Mouse (Mus musculus): ENCODE data around the gene Kidins220. TPM values are rescaled to one million over a fixed set of nuclear protein-coding genes. Genes with fewer than 3 reads are reported as not detected.
A peak's percentile ranks its signal among the peaks of the same experiment; 100 is the strongest.

Gene Kidins220
- polyA plus RNA-seq, 1 experiment from 2014 or later = 26.1 TPM

GRCm38 (mm10) chr12:25093241-25093774, 118.6 kb downstream of the Kidins220 start:
- WGBS = 12% methylated on average over 11 of the region's 11 CpGs
- Histone ChIP-seq H3K4me2 (replicated peaks) (peak overlapping the region; percentile 57), H3K4me3 (replicated peaks) (peak overlapping the region; percentile 39), H3K4me1 (peaks cover 30% of the 10 kb centered on the region), H3K27ac (replicated peaks) (peak overlapping the region; percentile 51; the same call in 1 of the 2 replicates), H3K27me3 (no peaks in the 10 kb centered on the region), H3K36me3 (no peaks in the 10 kb centered on the region), H3K9ac (no peak overlapping the region), H3K9me3 (replicated peaks) (no peaks in the 10 kb centered on the region)
- no peak for ATAC-seq (ENCODE audit: insufficient number of reproducible peaks, low FRiP score, low TSS enrichment, low read depth)

- Histone ChIP-seq H3K4me3 (replicated peaks) (peak overlapping the region; percentile 80), H3K27me3 (no peaks in the 10 kb centered on the region), H3K36me3 (no peaks in the 10 kb centered on the region), H3K27ac (replicated peaks) (peak overlapping the region; percentile 82), H3K9ac (peak overlapping the region; percentile 81), H3K4me2 (replicated peaks) (peak overlapping the region; percentile 92), H3K9me3 (replicated peaks) (no peaks in the 10 kb centered on the region), H3K4me1 (peaks cover 39% of the 10 kb centered on the region)
- WGBS = under 1% methylated on average over 22 of the region's 22 CpGs
- no peak for ATAC-seq (ENCODE audit: insufficient number of reproducible peaks, low FRiP score, low TSS enrichment, low read depth)
Measured at GRCm38 (mm10) chr12:25094621-25095521, 120.1 kb downstream of the Kidins220 start.

- Histone ChIP-seq H3K27me3 (no peaks in the 10 kb centered on the region), H3K4me2 (replicated peaks) (peak overlapping the region; percentile 92), H3K36me3 (no peaks in the 10 kb centered on the region), H3K27ac (replicated peaks) (peak overlapping the region; percentile 82), H3K4me1 (peaks cover 39% of the 10 kb centered on the region), H3K9me3 (replicated peaks) (no peaks in the 10 kb centered on the region), H3K9ac (peak overlapping the region; percentile 81), H3K4me3 (replicated peaks) (peak overlapping the region; percentile 80)
- no peak for ATAC-seq (ENCODE audit: insufficient number of reproducible peaks, low FRiP score, low TSS enrichment, low read depth)
- under 1% methylated on average over 19 of the region's 19 CpGs for WGBS
Measured at GRCm38 (mm10) chr12:25095538-25095937, 120.8 kb downstream of the Kidins220 start.

- peak; percentile 87 for ATAC-seq (ENCODE audit: insufficient number of reproducible peaks, low FRiP score, low TSS enrichment, low read depth)
- peak overlapping the region; percentile 81 for H3K9ac ChIP-seq
- under 1% methylated on average over 41 of the region's 41 CpGs for WGBS
Measured at GRCm38 (mm10) chr12:25095974-25096639, 121.4 kb downstream of the Kidins220 start.

GRCm38 (mm10) chr12:25096640-25097051, 121.9 kb downstream of the Kidins220 start:
- Histone ChIP-seq H3K4me2 (replicated peaks) (peak overlapping the region; percentile 92), H3K4me1 (peaks cover 48% of the 10 kb centered on the region), H3K27me3 (no peaks in the 10 kb centered on the region), H3K9me3 (replicated peaks) (no peaks in the 10 kb centered on the region), H3K27ac (replicated peaks) (peak overlapping the region; percentile 98), H3K4me3 (replicated peaks) (peak overlapping the region; percentile 80), H3K36me3 (no peaks in the 10 kb centered on the region), H3K9ac (peak overlapping the region; percentile 51)
- 2% methylated on average over 15 of the region's 15 CpGs for WGBS
- ATAC-seq (ENCODE audit: insufficient number of reproducible peaks, low FRiP score, low TSS enrichment, low read depth) = no peak

More at GRCm38 (mm10) chr12:25095974-25096639, 121.4 kb downstream of the Kidins220 start:
- Histone ChIP-seq H3K4me2 (replicated peaks) (peak overlapping the region; percentile 92), H3K27ac (replicated peaks) (peak overlapping the region; percentile 98), H3K36me3 (no peaks in the 10 kb centered on the region), H3K4me1 (peaks cover 43% of the 10 kb centered on the region), H3K9me3 (replicated peaks) (no peaks in the 10 kb centered on the region), H3K4me3 (replicated peaks) (peak overlapping the region; percentile 80), H3K27me3 (no peaks in the 10 kb centered on the region)

GRCm38 (mm10) chr12:25097052-25097209, 122.2 kb downstream of the Kidins220 start, which contains the start of gene Id2:
TSS of gene Id2 (minus strand) at chr12:25097140.
- peaks cover 50% of the 10 kb centered on the region for H3K4me1 ChIP-seq
- H3K4me3 ChIP-seq (replicated peaks) = peak within 1 kb of the TSS; percentile 80
- no peaks in the 10 kb centered on the region for H3K27me3 ChIP-seq
- 5% methylated on average over 1 of the region's 1 CpGs for WGBS
- no peak for ATAC-seq (ENCODE audit: insufficient number of reproducible peaks, low FRiP score, low TSS enrichment, low read depth)
- peak within 1 kb of the TSS; percentile 92 for H3K4me2 ChIP-seq (replicated peaks)
- H3K9ac ChIP-seq = peak within 1 kb of the TSS; percentile 51
- H3K27ac ChIP-seq (replicated peaks) = peak within 1 kb of the TSS; percentile 98
- no peaks in the 10 kb centered on the region for H3K9me3 ChIP-seq (replicated peaks)
- no peaks in the 10 kb centered on the region for H3K36me3 ChIP-seq

GRCm38 (mm10) chr12:25097210-25098160, 122.8 kb downstream of the Kidins220 start:
- H3K4me1 ChIP-seq = peaks cover 48% of the 10 kb centered on the region
- 3% methylated on average over 28 of the region's 28 CpGs for WGBS

GRCm38 (mm10) chr12:25098161-25098550, 123.4 kb downstream of the Kidins220 start:
- Histone ChIP-seq H3K9ac (peak overlapping the region; percentile 51; the same call in 1 of the 2 replicates), H3K36me3 (no peaks in the 10 kb centered on the region), H3K27me3 (no peaks in the 10 kb centered on the region), H3K4me1 (peaks cover 41% of the 10 kb centered on the region), H3K4me2 (replicated peaks) (peak overlapping the region; percentile 92), H3K9me3 (replicated peaks) (no peaks in the 10 kb centered on the region), H3K4me3 (replicated peaks) (peak overlapping the region; percentile 80), H3K27ac (replicated peaks) (peak overlapping the region; percentile 98)
- 2% methylated on average over 10 of the region's 10 CpGs for WGBS
- no peak for ATAC-seq (ENCODE audit: insufficient number of reproducible peaks, low FRiP score, low TSS enrichment, low read depth)

More at GRCm38 (mm10) chr12:25097210-25098160, 122.8 kb downstream of the Kidins220 start:
- peak overlapping the region; percentile 10; the same call in 1 of the 2 replicates for H3K9ac ChIP-seq
- no peaks in the 10 kb centered on the region for H3K9me3 ChIP-seq (replicated peaks)
- no peak for ATAC-seq (ENCODE audit: insufficient number of reproducible peaks, low FRiP score, low TSS enrichment, low read depth)
- H3K36me3 ChIP-seq = no peaks in the 10 kb centered on the region
- H3K27ac ChIP-seq (replicated peaks) = peak overlapping the region; percentile 98
- H3K4me2 ChIP-seq (replicated peaks) = peak overlapping the region; percentile 92
- H3K27me3 ChIP-seq = no peaks in the 10 kb centered on the region
- peak overlapping the region; percentile 80 for H3K4me3 ChIP-seq (replicated peaks)

- Histone ChIP-seq H3K27ac (replicated peaks) (peak overlapping the region; percentile 98), H3K4me3 (replicated peaks) (peak overlapping the region; percentile 80), H3K4me1 (peaks cover 39% of the 10 kb centered on the region), H3K9ac (peak overlapping the region; percentile 51; the same call in 1 of the 2 replicates), H3K36me3 (no peaks in the 10 kb centered on the region), H3K9me3 (replicated peaks) (no peaks in the 10 kb centered on the region), H3K4me2 (replicated peaks) (peak overlapping the region; percentile 92), H3K27me3 (no peaks in the 10 kb centered on the region)
- WGBS = under 1% methylated on average over 60 of the region's 61 CpGs
- peak; percentile 81 for ATAC-seq (ENCODE audit: insufficient number of reproducible peaks, low FRiP score, low TSS enrichment, low read depth)
Measured at GRCm38 (mm10) chr12:25098561-25099312, 124.0 kb downstream of the Kidins220 start.

- Histone ChIP-seq H3K4me3 (replicated peaks) (peak overlapping the region; percentile 80), H3K4me2 (replicated peaks) (peak overlapping the region; percentile 92), H3K4me1 (peaks cover 42% of the 10 kb centered on the region), H3K9me3 (replicated peaks) (no peaks in the 10 kb centered on the region), H3K27ac (replicated peaks) (peak overlapping the region; percentile 98), H3K9ac (peak overlapping the region; percentile 51), H3K36me3 (no peaks in the 10 kb centered on the region), H3K27me3 (no peaks in the 10 kb centered on the region)
- ATAC-seq (ENCODE audit: insufficient number of reproducible peaks, low FRiP score, low TSS enrichment, low read depth) = no peak
- under 1% methylated on average over 9 of the region's 9 CpGs for WGBS
Measured at GRCm38 (mm10) chr12:25099313-25099562, 124.5 kb downstream of the Kidins220 start.
